Mouse (Mus musculus) forebrain, embryonic 13.5 days (tissue): ENCODE measurements around the gene Zpbp. TPM values are rescaled to one million over a fixed set of nuclear protein-coding genes. Genes with fewer than 3 reads are reported as not detected.

ENCODE experiments used
- ATAC-seq: fragments of 200-750 bp; cut with Nextera tagmentation; 2 replicates; pipeline ENCODE4 v1.8.0; 2017
- H3K27ac ChIP-seq: fragments of 300-500 bp; sonication (generic); 2 replicates; pipeline ENCODE4 v1.5.1; 2015; ENCODE audit warnings: inconsistent platforms, mild to moderate bottlenecking, moderate library complexity
- H3K27me3 ChIP-seq: fragments of 300-500 bp; sonication (generic); 2 replicates; pipeline ENCODE4 v1.6.1; 2015; ENCODE audit warnings: mild to moderate bottlenecking, inconsistent platforms
- H3K36me3 ChIP-seq: fragments of 300-500 bp; sonication (generic); 2 replicates; pipeline ENCODE4 v1.6.1; 2015; ENCODE audit warnings: mild to moderate bottlenecking, inconsistent platforms; ENCODE audit not compliant: poor library complexity, severe bottlenecking
- H3K4me1 ChIP-seq: fragments of 300-500 bp; sonication (generic); 2 replicates; pipeline ENCODE4 v1.6.1; 2015; ENCODE audit warnings: inconsistent platforms
- H3K4me2 ChIP-seq: fragments of 300-500 bp; sonication (generic); 2 replicates; pipeline ENCODE4 v1.6.1; 2015; ENCODE audit warnings: inconsistent platforms, mild to moderate bottlenecking, moderate library complexity
- H3K4me3 ChIP-seq: fragments of 300-500 bp; sonication (generic); 2 replicates; pipeline ENCODE4 v1.5.1; 2015; ENCODE audit warnings: mild to moderate bottlenecking, inconsistent platforms
- H3K9ac ChIP-seq: fragments of 300-500 bp; sonication (generic); 2 replicates; pipeline ENCODE4 v1.6.1; 2015; ENCODE audit warnings: mild to moderate bottlenecking, inconsistent platforms
- H3K9me3 ChIP-seq: fragments of 300-500 bp; sonication (generic); replicated peaks from 2 replicates; pipeline ENCODE4 v1.6.1; 2016; ENCODE audit warnings: inconsistent platforms
- WGBS: fragments of 180-500 bp; shearing (Covaris S2); methylation state at CpG from one replicate; pipeline ENCODE4 v1.1.7; 2015; 5-methylcytosine and 5-hydroxymethylcytosine counted together
- polyA plus RNA-seq: library from polyadenylated mRNA; unstranded; fragments of >200 nt; fragmentation: Nextera tagmentation; extraction: Ambion mirVana; gene quantifications from 2 replicates; pipeline ENCODE4 v1.2.1, GENCODE M21; 2015

The Zpbp gene
- polyA plus RNA-seq, 1 experiment from 2014 or later: 0.35 TPM

DNA sequence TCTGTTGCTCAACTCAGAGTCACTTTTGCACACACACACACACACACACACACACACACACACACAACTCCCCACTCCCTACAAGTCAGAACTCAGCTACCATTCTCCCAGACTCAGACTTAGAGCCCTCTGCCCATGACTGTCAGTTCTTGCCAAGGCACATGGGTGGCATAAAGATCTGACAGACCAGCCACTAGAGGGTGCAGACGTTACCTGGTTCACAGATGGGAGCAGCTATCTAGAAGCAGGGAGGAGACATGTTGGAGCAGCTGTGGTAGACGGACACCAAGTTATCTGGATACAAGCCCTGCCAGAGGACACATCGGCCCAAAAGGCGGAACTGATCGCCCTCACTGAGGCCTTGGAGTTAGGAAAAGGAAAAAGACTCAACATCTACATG is 67.5 kb downstream of the Zpbp start:
- WGBS: 89% methylated on average over 5 of the region's 5 CpGs
- Histone ChIP-seq H3K4me2 (no peak overlapping the region), H3K27ac (no peak overlapping the region), H3K27me3 (no peaks in the 10 kb centered on the region), H3K36me3 (no peaks in the 10 kb centered on the region), H3K4me3 (no peak overlapping the region), H3K9me3 (no peaks in the 10 kb centered on the region), H3K9ac (no peak overlapping the region), H3K4me1 (no peaks in the 10 kb centered on the region)
- ATAC-seq: no peak

DNA sequence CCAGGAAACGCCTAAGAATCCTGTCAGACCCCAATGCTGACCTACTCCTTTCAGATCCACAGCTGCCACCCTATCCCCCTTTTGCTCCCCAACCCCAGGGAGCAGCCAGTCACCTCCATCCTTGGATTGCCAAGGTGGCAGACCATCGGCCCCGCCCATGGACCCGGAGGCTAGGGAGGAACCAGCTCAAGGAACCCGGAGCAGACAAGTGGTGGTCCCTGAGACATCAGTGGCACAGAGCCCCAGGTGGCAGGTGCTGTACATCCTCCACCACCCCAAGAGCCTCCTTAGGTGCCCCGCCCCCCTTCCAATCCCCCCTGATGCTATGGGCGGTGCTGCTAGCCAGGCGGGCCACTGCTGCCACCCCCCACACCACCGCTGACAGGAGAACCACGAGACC is 69.0 kb downstream of the Zpbp start:
- Histone ChIP-seq H3K4me1 (no peaks in the 10 kb centered on the region), H3K9ac (no peak overlapping the region), H3K4me3 (no peak overlapping the region), H3K4me2 (no peak overlapping the region), H3K9me3 (no peaks in the 10 kb centered on the region), H3K27me3 (no peaks in the 10 kb centered on the region), H3K36me3 (no peaks in the 10 kb centered on the region), H3K27ac (no peak overlapping the region)
- no peak for ATAC-seq
- WGBS: 93% methylated on average over 10 of the region's 10 CpGs

GRCm38 (mm10) chr11:11371305-11371704 is 90.9 kb downstream of the Zpbp start:
- Histone ChIP-seq H3K36me3 (no peaks in the 10 kb centered on the region), H3K27me3 (no peaks in the 10 kb centered on the region), H3K4me1 (no peaks in the 10 kb centered on the region), H3K4me2 (no peak overlapping the region), H3K9ac (no peak overlapping the region), H3K9me3 (no peaks in the 10 kb centered on the region), H3K4me3 (no peak overlapping the region), H3K27ac (no peak overlapping the region)
- ATAC-seq: no peak
- 89% methylated on average over 5 of the region's 5 CpGs for WGBS

DNA sequence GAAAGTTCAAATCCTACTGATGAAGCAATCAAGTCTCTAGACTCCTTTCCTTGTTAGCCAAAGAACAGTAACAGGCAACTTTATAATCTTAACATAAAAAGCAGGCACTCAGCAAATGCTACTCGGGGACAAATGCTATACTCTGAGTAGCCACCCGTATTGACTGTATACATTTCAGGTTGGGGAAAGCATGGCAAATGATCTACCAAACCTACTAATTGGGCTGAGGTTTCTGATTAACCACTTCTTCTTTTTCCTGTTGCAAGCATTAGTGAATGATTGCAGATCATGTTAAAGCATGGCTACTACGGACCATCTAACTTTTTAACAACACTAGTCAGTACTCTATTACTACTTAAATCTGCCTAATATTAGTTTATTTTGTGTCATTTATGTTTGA is 178.7 kb downstream of the Zpbp start:
- no peaks in the 10 kb centered on the region for H3K9me3 ChIP-seq
- no peak overlapping the region for H3K27ac ChIP-seq
- no peaks in the 10 kb centered on the region for H3K4me1 ChIP-seq
- no peaks in the 10 kb centered on the region for H3K36me3 ChIP-seq
- no peak overlapping the region for H3K4me3 ChIP-seq
- no peaks in the 10 kb centered on the region for H3K27me3 ChIP-seq
- no peak overlapping the region for H3K4me2 ChIP-seq
- ATAC-seq: no peak
- 89% methylated on average over 3 of the region's 3 CpGs for WGBS
- no peak overlapping the region for H3K9ac ChIP-seq

GRCm38 (mm10) chr11:11280128-11280527 is 182.1 kb downstream of the Zpbp start:
- no peak overlapping the region for H3K4me2 ChIP-seq
- no peaks in the 10 kb centered on the region for H3K27me3 ChIP-seq
- no peak overlapping the region for H3K4me3 ChIP-seq
- no peaks in the 10 kb centered on the region for H3K9me3 ChIP-seq
- ATAC-seq: no peak
- no peak overlapping the region for H3K9ac ChIP-seq
- no peak overlapping the region for H3K27ac ChIP-seq
- H3K36me3 ChIP-seq: no peaks in the 10 kb centered on the region
- H3K4me1 ChIP-seq: no peaks in the 10 kb centered on the region

- Histone ChIP-seq H3K36me3 (no peaks in the 10 kb centered on the region), H3K27me3 (no peaks in the 10 kb centered on the region), H3K9me3 (no peaks in the 10 kb centered on the region), H3K4me1 (no peaks in the 10 kb centered on the region), H3K4me2 (no peak overlapping the region), H3K27ac (no peak overlapping the region), H3K9ac (no peak overlapping the region), H3K4me3 (no peak overlapping the region)
- ATAC-seq: no peak
- WGBS: 91% methylated on average over 1 of the region's 1 CpGs
These were observed 204.9 kb downstream of the Zpbp start for GRCm38 (mm10) chr11:11257348-11257747.

- Histone ChIP-seq H3K9ac (no peak overlapping the region), H3K36me3 (no peaks in the 10 kb centered on the region), H3K27me3 (no peaks in the 10 kb centered on the region), H3K4me2 (no peak overlapping the region), H3K4me3 (no peak overlapping the region), H3K4me1 (no peaks in the 10 kb centered on the region), H3K27ac (no peak overlapping the region), H3K9me3 (no peaks in the 10 kb centered on the region)
- 72% methylated on average over 6 of the region's 6 CpGs for WGBS
- peak; percentile 72; the same call in 1 of the 2 replicates for ATAC-seq
These were observed 219.4 kb downstream of the Zpbp start for GRCm38 (mm10) chr11:11242694-11243377.

DNA sequence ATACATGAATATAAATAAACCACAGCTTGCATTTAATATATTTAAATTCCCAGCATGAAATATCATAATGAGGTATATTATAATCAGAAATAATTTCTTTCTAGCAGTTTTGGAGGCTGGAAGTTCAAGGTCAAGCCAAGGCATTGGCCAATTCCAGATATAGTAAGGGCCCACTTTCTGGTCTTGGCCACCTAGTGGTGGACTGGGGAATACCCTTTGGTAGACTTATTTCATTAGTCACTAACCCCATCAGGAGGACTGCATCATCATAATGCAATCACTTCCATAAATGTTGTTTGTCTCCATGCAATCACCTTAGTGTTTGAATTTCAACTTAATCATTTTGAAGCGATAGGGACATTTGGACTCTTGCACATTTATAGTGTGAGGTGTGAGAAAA is 222.9 kb downstream of the Zpbp start:
- Histone ChIP-seq H3K36me3 (no peaks in the 10 kb centered on the region), H3K4me1 (no peaks in the 10 kb centered on the region)

More for the DNA sequence above, 222.9 kb downstream of the Zpbp start:
- 70% methylated on average over 1 of the region's 1 CpGs for WGBS
- Histone ChIP-seq H3K9ac (no peak overlapping the region), H3K4me2 (no peak overlapping the region), H3K27me3 (no peaks in the 10 kb centered on the region), H3K4me3 (no peak overlapping the region), H3K27ac (no peak overlapping the region), H3K9me3 (no peaks in the 10 kb centered on the region)
- ATAC-seq: no peak

Other genes starting within 250 kb of the Zpbp start
- 1.2 and 1.4 TPM in 2 replicates for gene Spata48, start 314 bp downstream of the Zpbp start, polyA plus RNA-seq
- gene 4930512M02Rik, start 165.4 kb upstream of the Zpbp start, polyA plus RNA-seq: not detected in 2 replicates
- gene Ikzf1, start 222.6 kb upstream of the Zpbp start, polyA plus RNA-seq: 0.63 TPM in 2 replicates